Mouse (Mus musculus): ENCODE measurements around the gene Fis1.
"Not testable (repeated sequence)": the region's sequence is repeated elsewhere in the genome, so short reads cannot be mapped to it uniquely, and the experiment has no call there.

Gene Fis1

DNA sequence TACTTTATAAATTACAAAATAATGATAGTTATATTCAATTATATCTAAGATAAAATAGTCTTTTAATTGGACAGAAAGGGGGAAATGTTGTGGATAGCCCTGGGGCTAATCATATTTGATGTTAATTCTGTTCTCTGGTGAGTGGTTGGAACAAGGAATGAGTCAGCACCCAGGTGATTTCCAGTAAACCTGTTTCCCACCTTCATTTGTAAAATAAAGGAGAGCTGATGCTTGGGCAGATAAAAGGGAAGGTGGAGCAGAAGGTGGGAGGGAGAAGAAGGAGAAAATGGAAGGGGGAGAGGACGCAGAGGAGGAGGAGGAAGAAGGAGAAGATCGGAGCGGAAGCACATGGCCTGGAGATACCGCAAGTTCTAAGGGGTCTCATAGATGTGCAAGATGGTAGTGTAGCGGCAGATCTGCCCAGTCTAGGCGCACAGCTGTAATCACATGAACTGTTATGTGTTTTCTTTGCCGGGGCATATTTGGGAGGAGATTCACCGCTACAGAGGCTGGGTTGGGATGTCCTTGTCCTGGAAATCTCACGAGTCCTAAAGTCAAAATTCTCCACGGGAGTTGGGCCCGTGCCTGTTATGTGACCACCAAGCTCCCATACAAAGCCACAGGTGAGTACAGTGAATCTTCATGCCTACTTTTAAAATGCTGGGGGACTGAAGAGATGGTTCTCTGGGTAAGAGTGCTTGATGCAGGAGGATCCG is 12.1 kb upstream of the Fis1 start:
- no peak for DNase-seq (ENCODE audit: low read depth, low spot score)

GRCm38 (mm10) chr5:136942781-136943180 is 10.3 kb upstream of the Fis1 start:
- DNase-seq (ENCODE audit: low read depth, low spot score) = no peak

GRCm38 (mm10) chr5:136943382-136943781 is 9.7 kb upstream of the Fis1 start:
- DNase-seq (ENCODE audit: low read depth, low spot score) = no peak

GRCm38 (mm10) chr5:136945084-136945483 is 8.0 kb upstream of the Fis1 start:
- DNase-seq (ENCODE audit: low read depth, low spot score) = no peak

- DNase-seq (ENCODE audit: low read depth, low spot score) = no peak
Measured at GRCm38 (mm10) chr5:136947874-136948273, 5.2 kb upstream of the Fis1 start.

DNA sequence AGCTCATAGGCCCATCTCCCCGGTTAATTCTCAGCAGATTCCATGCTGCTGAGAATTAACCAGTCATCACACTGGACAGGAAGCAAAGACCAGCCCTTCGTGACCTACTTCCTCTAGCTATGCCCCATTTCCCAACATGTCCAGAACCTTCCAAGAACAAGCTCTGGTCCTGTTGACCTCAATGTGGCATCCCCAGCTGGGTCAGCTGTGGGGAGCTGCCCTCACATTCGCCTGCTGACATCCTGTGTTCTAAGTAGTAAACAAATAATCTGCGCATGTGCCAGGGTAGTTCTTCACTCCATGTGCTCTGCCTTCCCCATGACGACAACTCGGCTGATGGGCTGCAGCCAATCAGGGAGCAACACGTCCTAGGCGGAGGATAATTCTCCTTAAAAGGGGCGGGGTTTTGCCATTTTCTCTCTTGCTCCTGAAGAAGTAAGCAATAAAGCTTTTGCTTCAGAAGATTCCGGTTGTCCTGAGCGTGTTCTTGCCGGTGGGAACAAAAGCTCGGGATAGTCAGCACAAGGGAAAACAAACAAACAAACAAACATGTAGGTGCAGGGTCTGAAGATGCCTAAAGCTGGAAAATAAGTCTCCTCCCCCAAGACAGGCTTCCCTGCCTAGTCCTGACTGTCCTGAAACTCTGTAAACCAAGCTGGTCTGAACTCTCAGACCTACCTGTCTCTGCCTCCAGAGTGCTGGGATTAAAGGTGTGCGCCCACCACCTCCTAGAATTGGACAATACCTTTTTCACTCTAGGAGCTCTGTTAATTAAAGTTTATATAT is 3.3 kb upstream of the Fis1 start:
- not testable (repeated sequence) for DNase-seq (ENCODE audit: low read depth, low spot score)

GRCm38 (mm10) chr5:136950521-136950920 is 2.6 kb upstream of the Fis1 start:
- DNase-seq (ENCODE audit: low read depth, low spot score) = no peak

- no peak for DNase-seq (ENCODE audit: low read depth, low spot score)
Measured at GRCm38 (mm10) chr5:136952153-136952552, 922 bp upstream of the Fis1 start.

DNA sequence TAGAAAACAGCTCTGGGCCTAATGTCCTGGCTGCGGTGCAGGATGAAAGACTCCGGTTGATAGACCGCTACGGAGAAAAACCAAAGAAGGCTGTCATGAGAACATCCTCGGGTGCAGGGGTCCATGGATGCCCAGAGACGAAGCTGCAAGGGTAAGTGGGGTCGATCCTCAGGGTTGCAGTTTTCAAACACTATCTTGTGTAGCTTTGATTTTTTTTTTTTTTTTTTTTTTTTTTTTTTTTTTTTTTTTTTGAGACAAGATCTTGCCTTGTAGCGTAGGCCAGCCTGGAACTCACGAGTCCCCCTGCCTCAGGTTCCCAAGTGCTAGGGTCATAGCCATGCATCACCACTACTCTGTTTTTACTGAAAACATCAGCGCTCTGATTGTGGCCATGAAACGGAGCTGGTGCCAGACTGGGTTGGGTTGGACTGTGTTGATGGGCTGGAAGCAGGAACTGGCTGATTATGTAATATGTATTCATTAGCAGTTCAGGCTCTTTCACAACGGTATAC is 421 bp downstream of the Fis1 start:
- peak; percentile 11 for DNase-seq (ENCODE audit: low read depth, low spot score)

DNA sequence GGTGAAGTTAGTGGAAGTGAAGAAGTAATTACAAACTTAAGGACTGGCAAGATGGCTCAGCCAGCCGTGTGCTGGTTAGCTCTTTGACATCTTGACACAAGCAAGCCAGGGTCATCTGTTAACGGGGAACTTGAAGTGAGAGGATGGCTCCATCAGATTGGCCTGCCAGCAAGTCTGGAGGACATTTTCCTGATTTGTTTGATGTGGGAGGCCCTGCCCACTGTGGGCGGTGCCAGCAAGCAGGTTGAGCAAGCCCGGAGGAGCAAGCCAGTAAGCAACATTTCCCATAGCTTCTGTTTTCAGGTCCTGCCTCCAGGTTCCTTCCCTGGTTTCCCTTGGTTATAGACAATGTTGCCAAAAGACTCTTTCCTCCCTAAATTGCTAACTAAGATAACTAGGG is 2.5 kb downstream of the Fis1 start:
- no peak for DNase-seq (ENCODE audit: low read depth, low spot score)

- no peak for DNase-seq (ENCODE audit: low read depth, low spot score)
Measured at GRCm38 (mm10) chr5:136957250-136957649, 4.2 kb downstream of the Fis1 start.

GRCm38 (mm10) chr5:136958991-136959605 is 6.0 kb downstream of the Fis1 start:
- DNase-seq (ENCODE audit: low read depth, low spot score) = no peak

GRCm38 (mm10) chr5:136960053-136960452 is 7.0 kb downstream of the Fis1 start:
- no peak for DNase-seq (ENCODE audit: low read depth, low spot score)

DNA sequence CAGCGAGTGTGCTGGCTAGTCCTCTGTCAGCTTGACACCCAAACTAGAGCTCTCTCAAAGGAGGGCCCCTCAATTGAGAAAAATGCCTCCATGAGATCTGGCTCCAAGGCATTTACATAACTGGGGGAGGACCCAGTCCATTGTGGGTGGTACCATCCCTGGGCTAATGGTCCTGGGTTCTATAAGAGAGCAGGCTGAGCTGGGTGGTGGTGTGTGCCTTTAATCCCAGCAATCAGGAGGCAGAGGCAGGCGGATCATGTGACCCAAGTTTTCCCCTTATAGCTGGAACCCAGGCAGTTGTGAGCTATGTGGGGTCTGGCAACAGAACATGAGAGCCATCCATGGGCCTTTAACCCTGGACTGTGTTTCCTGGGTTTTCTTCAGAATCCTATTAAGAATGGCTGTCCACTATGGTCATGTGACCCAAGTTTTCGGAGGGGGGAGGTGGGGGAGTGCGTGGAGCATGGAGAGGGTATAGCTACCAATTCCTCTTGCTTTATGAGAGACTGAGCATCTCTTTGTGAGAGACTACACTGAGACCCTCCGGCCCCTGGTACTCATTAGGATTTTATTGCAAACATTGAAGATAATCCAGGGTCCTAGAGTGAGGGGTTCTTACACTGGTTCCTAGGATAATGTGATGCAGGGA is 8.4 kb downstream of the Fis1 start:
- no peak for DNase-seq (ENCODE audit: low read depth, low spot score)

DNA sequence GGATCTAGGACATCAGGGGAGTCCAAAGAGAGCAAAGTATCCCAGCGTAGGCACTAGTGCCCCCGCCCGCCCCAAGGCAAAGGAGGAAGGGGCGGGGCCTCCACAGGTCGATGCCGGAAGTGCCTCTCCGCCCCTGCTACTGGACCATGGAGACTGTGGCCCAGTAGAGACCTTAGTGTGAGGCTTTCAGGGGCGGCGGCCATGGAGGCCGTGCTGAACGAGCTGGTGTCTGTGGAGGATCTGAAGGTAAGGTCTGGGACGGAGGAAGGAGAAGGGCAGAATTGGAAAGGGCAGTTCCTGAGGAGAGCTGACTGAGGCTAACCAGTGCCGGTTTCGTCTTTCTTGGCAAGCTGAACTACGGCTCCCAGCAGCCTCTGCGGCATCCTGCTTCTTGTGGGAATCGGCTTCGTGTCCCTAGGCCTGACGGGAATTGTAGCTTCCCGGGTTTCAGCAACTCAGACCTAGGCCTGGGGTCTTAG is 8.9 kb downstream of the Fis1 start:
- DNase-seq (ENCODE audit: low read depth, low spot score) = peak; percentile 90

DNA sequence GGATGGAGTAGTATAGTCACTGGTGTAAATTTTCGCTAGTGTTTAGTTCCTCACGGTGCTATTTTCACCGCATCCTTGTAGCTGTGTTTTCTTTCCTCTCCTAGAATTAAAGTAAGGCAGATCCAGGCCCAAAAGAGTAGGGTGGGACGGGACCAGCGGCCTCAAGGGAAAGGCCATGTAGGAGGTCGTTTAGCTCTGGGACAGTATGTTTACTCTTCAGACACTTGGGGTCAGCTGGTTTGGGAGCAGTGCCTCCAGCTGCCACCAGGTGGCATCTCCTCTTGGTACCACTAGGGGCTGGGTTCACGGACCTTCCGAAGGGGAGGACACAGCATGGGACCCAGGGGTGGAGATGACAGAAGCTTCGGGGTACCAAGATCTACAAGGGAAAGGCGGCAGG is 9.4 kb downstream of the Fis1 start:
- DNase-seq (ENCODE audit: low read depth, low spot score) = peak; percentile 85

- no peak for DNase-seq (ENCODE audit: low read depth, low spot score)
Measured at GRCm38 (mm10) chr5:136962966-136963540, 10.0 kb downstream of the Fis1 start.

- DNase-seq (ENCODE audit: low read depth, low spot score) = no peak
Measured at GRCm38 (mm10) chr5:136965210-136965609, 12.1 kb downstream of the Fis1 start.

DNA sequence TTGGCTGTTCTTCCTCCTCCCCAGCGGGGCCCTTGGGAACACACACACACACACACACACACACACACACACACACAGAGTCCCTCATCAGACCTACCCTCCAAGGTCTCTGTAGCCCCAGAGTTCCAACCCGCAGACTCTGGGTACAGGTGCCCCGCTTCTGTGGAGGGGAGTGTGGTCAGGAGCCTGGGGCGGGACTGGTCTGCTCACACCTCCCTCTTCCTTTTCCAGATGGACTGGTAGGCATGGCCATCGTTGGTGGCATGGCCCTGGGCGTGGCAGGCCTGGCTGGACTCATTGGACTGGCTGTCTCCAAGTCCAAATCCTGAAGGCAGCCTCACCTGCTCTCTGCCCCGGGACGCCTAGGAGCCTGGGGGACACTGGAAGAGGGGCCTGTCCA is 12.6 kb downstream of the Fis1 start:
- no peak for DNase-seq (ENCODE audit: low read depth, low spot score)

DNA sequence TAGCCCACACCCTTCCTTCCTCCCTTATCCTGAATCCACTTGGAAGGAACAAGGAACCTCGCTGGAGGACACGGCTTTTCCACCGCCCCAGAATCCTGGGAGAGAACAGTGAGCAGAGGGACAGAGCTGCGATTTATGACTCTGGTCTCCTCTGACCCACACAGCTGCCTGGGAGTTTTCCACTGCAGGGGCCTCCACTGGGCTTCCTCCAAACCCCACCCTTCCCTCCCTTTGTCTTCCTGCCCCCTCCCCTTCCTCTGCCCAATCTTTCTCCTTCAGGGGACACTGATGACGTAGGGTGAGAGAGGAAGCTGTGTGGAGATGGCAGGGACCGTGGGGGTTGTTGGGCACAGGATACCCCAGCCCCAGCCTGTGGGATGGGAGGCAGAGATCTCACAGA is 13.3 kb downstream of the Fis1 start, which contains the start of gene Cldn15:
Cldn15 (plus strand) TSS at position 286 of the 400 bp plus-strand sequence.
- no peak for DNase-seq (ENCODE audit: low read depth, low spot score)

GRCm38 (mm10) chr5:136966861-136967455 is 13.9 kb downstream of the Fis1 start:
- no peak for DNase-seq (ENCODE audit: low read depth, low spot score)

All from CD4-positive, CD25-positive, alpha-beta regulatory T cell, adult 2 months (primary cell).